In genomic region chr6:120256431-120256935, GRCm38 (mm10) we compare ENCODE assay signal across 34 mouse cellular contexts. TPM values are rescaled to one million over a fixed set of nuclear protein-coding genes. Genes with fewer than 3 reads are reported as not detected.
DNase-seq lines count a peak whose midpoint lies in the region; ATAC-seq and TF ChIP-seq lines count a peak whose summit lies in the region.
"Had no signal": no experiment of that assay in that cellular context is flagged by ENCODE, and none has a peak within 500 bp of the region (broad histone marks: within the 10 kb centered on the region; RNA-seq: fewer than 3 reads in every experiment).

No protein-coding gene starts in this region.

- H3K36me3 ChIP-seq in kidney, embryonic 15.5 days, result no peaks in the 10 kb centered on the region
- H3K36me3 ChIP-seq in testis, adult 2 months (ENCODE audit: control insufficient read depth, insufficient read depth, low read length), result no peaks in the 10 kb centered on the region
- H3K36me3 ChIP-seq: embryonic facial prominence, embryonic 10.5 days; embryonic facial prominence, embryonic 13.5 days; forebrain, embryonic 12.5 days; forebrain, embryonic 15.5 days; G1E; heart, embryonic 15.5 days; hindbrain, embryonic 10.5 days; hindbrain, embryonic 13.5 days; intestine, embryonic 15.5 days had no signal

- peak overlapping the region; percentile 87; the same call in 1 of the 2 replicates for H3K27ac ChIP-seq in kidney, embryonic 15.5 days
- H3K27ac ChIP-seq in testis, adult 2 months (ENCODE audit: control insufficient read depth, insufficient read depth, low read depth, low read length), result no peak overlapping the region
- H3K27ac ChIP-seq: embryonic facial prominence, embryonic 10.5 days; embryonic facial prominence, embryonic 13.5 days; forebrain, embryonic 12.5 days; forebrain, embryonic 15.5 days; heart, embryonic 15.5 days; hindbrain, embryonic 10.5 days; hindbrain, embryonic 13.5 days; intestine, embryonic 15.5 days had no signal

- no peak overlapping the region for H3K4me3 ChIP-seq in kidney, embryonic 15.5 days (replicated peaks)
- H3K4me3 ChIP-seq in testis, adult 2 months (ENCODE audit: control insufficient read depth, low read depth, low read length), result peak overlapping the region; percentile 52
- H3K4me3 ChIP-seq: embryonic facial prominence, embryonic 10.5 days; embryonic facial prominence, embryonic 13.5 days; erythroblast, embryonic 14.5 days; forebrain, embryonic 12.5 days; forebrain, embryonic 15.5 days; heart, embryonic 15.5 days; hindbrain, embryonic 10.5 days; hindbrain, embryonic 13.5 days; intestine, embryonic 15.5 days had no signal

- H3K9ac ChIP-seq in kidney, embryonic 15.5 days, result no peak overlapping the region
- H3K9ac ChIP-seq: embryonic facial prominence, embryonic 13.5 days; forebrain, embryonic 12.5 days; forebrain, embryonic 15.5 days; heart, embryonic 15.5 days; hindbrain, embryonic 13.5 days; intestine, embryonic 15.5 days had no signal

- H3K4me1 ChIP-seq in kidney, embryonic 15.5 days, result peaks cover 21% of the 10 kb centered on the region
- no peaks in the 10 kb centered on the region; the same call in 1 of the 2 replicates for H3K4me1 ChIP-seq in testis, adult 2 months (ENCODE audit: control insufficient read depth, insufficient read depth, low read length)
- H3K4me1 ChIP-seq: embryonic facial prominence, embryonic 13.5 days; forebrain, embryonic 12.5 days; forebrain, embryonic 15.5 days; heart, embryonic 15.5 days had no signal

- no peak overlapping the region for H3K4me2 ChIP-seq in kidney, embryonic 15.5 days
- H3K4me2 ChIP-seq: embryonic facial prominence, embryonic 13.5 days; forebrain, embryonic 12.5 days; forebrain, embryonic 15.5 days; heart, embryonic 11.5 days; heart, embryonic 15.5 days; hindbrain, embryonic 13.5 days; intestine, embryonic 15.5 days had no signal

- WGBS in kidney, embryonic 15.5 days, result 60% methylated on average over 5 of the region's 5 CpGs

- TF ChIP-seq POLR2A in testis, adult 2 months (IDR thresholded peaks at IDR 0.05; ENCODE audit: control insufficient read depth, low read depth, low read length), result no peak

- no peak for TF ChIP-seq CTCF in testis, adult 2 months (IDR thresholded peaks at IDR 0.05; ENCODE audit: control insufficient read depth, insufficient read depth, insufficient replicate concordance, low read depth, low read length)

- ATAC-seq in kidney, embryonic 15.5 days (replicated peaks; ENCODE audit: low FRiP score), result no peak
- ATAC-seq in megakaryocyte-erythroid progenitor cell, adult 5-6 weeks (replicated peaks; ENCODE audit: low FRiP score, low TSS enrichment, poor library complexity, severe bottlenecking), result no peak
- ATAC-seq: forebrain, embryonic 15.5 days; hindbrain, embryonic 16.5 days; intestine, embryonic 15.5 days; Patski had no signal

- peak; percentile 73 for DNase-seq in adrenal gland, adult 2 months
- no peak for DNase-seq in adrenal gland, postnatal 25 days
- DNase-seq in kidney, postnatal 36 days, result no peak
- no peak for DNase-seq in testis, postnatal 10 days (ENCODE audit: low spot score)
- peak; percentile 39 to 53 for DNase-seq in adrenal gland, postnatal 36 days
- DNase-seq: B cell, adult 2 months; cerebellum, adult 11-12 months; cerebellum, adult 8-10 months; cerebellum, postnatal 10 days; cerebellum, postnatal 36 days; embryo, embryonic 11 days; gastrocnemius, postnatal 14 days; heart, adult 11 months; heart, postnatal 10 days; heart, postnatal 36 days had no signal

- no peaks in the 10 kb centered on the region for H3K27me3 ChIP-seq in kidney, embryonic 15.5 days
- H3K27me3 ChIP-seq in testis, adult 2 months (ENCODE audit: control insufficient read depth, insufficient read depth, low read length), result no peaks in the 10 kb centered on the region
- H3K27me3 ChIP-seq: embryonic facial prominence, embryonic 13.5 days; forebrain, embryonic 12.5 days; forebrain, embryonic 15.5 days; heart, embryonic 15.5 days; hindbrain, embryonic 13.5 days; intestine, embryonic 15.5 days; Patski had no signal

- H3K9me3 ChIP-seq in kidney, embryonic 15.5 days (replicated peaks), result no peaks in the 10 kb centered on the region
- H3K9me3 ChIP-seq: embryonic facial prominence, embryonic 10.5 days; embryonic facial prominence, embryonic 13.5 days; forebrain, embryonic 12.5 days; forebrain, embryonic 15.5 days; G1E; heart, embryonic 15.5 days; hindbrain, embryonic 10.5 days; hindbrain, embryonic 13.5 days; intestine, embryonic 15.5 days had no signal

RNA-seq across cellular contexts. Expression of gene D330020A13Rik, which starts 37.7 kb away (rescaled TPM):
- total RNA-seq in adrenal gland, adult 2 months (2021), result under 1 TPM in 1 of 2 experiments, not detected in 1; 0.38 TPM
- polyA plus RNA-seq in adrenal gland, adult 2 months (2012; rRNA removed), result 4.5 and 6.4 TPM in 2 replicates
- 0.61 TPM in 1 of 2 replicates, not detected in the other for total RNA-seq in adrenal gland, postnatal 25 days (2021)
- polyA plus RNA-seq in kidney, embryonic 15.5 days (2015; fragmentation: Nextera tagmentation; extraction: Ambion mirVana), result 0.52 and 0.81 TPM in 2 replicates
- 0.10 TPM in 1 of 2 replicates, not detected in the other for polyA plus RNA-seq in testis, adult 2 months (2012; rRNA removed)
- under 1 TPM in 1 of 2 experiments, not detected in 1; 0.40 TPM for total RNA-seq in adrenal gland, postnatal 36 days (2021)
- not detected in 2 replicates for total RNA-seq in megakaryocyte-erythroid progenitor cell, adult 5-6 weeks (2014; fragmentation: Nextera tagmentation)
- not detected in 2 replicates for total RNA-seq in megakaryocyte-erythroid progenitor cell, adult 5-6 weeks (2017)
- total RNA-seq: CH12.LX; G1E; heart, adult 8-10 months; heart, postnatal 10 days; heart, postnatal 36 days had no signal
- polyA plus RNA-seq: cortical plate, adult 2 months; erythroblast, embryonic 14.5 days; forebrain, embryonic 12.5 days; forebrain, embryonic 15.5 days; G1E; hindbrain, embryonic 10.5 days; hindbrain, embryonic 13.5 days had no signal

RNA-seq across cellular contexts. Expression of gene B4galnt3, which starts 37.9 kb away (rescaled TPM):
- 10 to 100 TPM in 1 of 2 experiments, 1 to 10 TPM in 1; 5.6 to 12.6 TPM for total RNA-seq in adrenal gland, adult 2 months (2021)
- 4.7 and 5.0 TPM in 2 replicates for polyA plus RNA-seq in adrenal gland, adult 2 months (2012; rRNA removed)
- total RNA-seq in adrenal gland, postnatal 25 days (2021), result 8.0 TPM in 2 replicates
- polyA plus RNA-seq in kidney, embryonic 15.5 days (2015; fragmentation: Nextera tagmentation; extraction: Ambion mirVana), result 2.2 and 2.6 TPM in 2 replicates
- polyA plus RNA-seq in testis, adult 2 months (2012; rRNA removed), result 8.2 and 10.2 TPM in 2 replicates
- total RNA-seq in adrenal gland, postnatal 36 days (2021), result 1 to 10 TPM; 7.4 to 8.9 TPM
- 0.15 TPM in 1 of 2 replicates, not detected in the other for total RNA-seq in megakaryocyte-erythroid progenitor cell, adult 5-6 weeks (2014; fragmentation: Nextera tagmentation)
- 0.57 TPM in 1 of 2 replicates, not detected in the other for total RNA-seq in megakaryocyte-erythroid progenitor cell, adult 5-6 weeks (2017)
- total RNA-seq: G1E had no signal
- polyA plus RNA-seq: G1E had no signal

Comparison
In these comparisons a context has a peak if more than half of its experiments do, and no peak if none do; other contexts are left out.
1. DNase-seq: peak in adrenal gland, adult 2 months (single experiment) and adrenal gland, postnatal 36 days (2 of 2); none in adrenal gland, postnatal 25 days (single experiment), kidney, postnatal 36 days (0 of 2) and testis, postnatal 10 days (single experiment).